Comparison of ENCODE assay signal across 8 mouse cellular contexts in genomic region chr16:30064613-30065012, GRCm38 (mm10). TPM values are rescaled to one million over a fixed set of nuclear protein-coding genes. Genes with fewer than 3 reads are reported as not detected.
DNase-seq lines count a peak whose midpoint lies in the region; ATAC-seq lines count a peak whose summit lies in the region.

No protein-coding gene starts in this region.

- H3K4me1 ChIP-seq in kidney, embryonic 15.5 days: peaks cover 62% of the 10 kb centered on the region
- H3K4me1 ChIP-seq in embryonic facial prominence, embryonic 10.5 days: peaks cover 85% of the 10 kb centered on the region
- peaks cover 65% of the 10 kb centered on the region for H3K4me1 ChIP-seq in hindbrain, embryonic 12.5 days
- peaks cover 68% of the 10 kb centered on the region for H3K4me1 ChIP-seq in midbrain, embryonic 13.5 days (replicated peaks)

- no peak for DNase-seq in kidney, postnatal 36 days
- no peak for DNase-seq in embryonic facial prominence, embryonic 10.5 days (ENCODE audit: low spot score)
- no peak for DNase-seq in retina, embryonic 14.5 days (ENCODE audit: low spot score)
- no peak for DNase-seq in yolk sac, embryonic 10.5 days (ENCODE audit: low spot score)
- no peak for DNase-seq in spleen, adult 12 weeks (ENCODE audit: low spot score)

- no peak for ATAC-seq in kidney, embryonic 15.5 days (replicated peaks; ENCODE audit: low FRiP score)
- no peak for ATAC-seq in hindbrain, embryonic 12.5 days (ENCODE audit: low FRiP score)
- no peak for ATAC-seq in midbrain, embryonic 13.5 days

- 1% methylated on average over 8 of the region's 8 CpGs for WGBS in kidney, embryonic 15.5 days
- WGBS in embryonic facial prominence, embryonic 10.5 days: under 1% methylated on average over 8 of the region's 8 CpGs
- 0% methylated on average over 8 of the region's 8 CpGs for WGBS in hindbrain, embryonic 12.5 days
- under 1% methylated on average over 8 of the region's 8 CpGs for WGBS in midbrain, embryonic 13.5 days

- H3K27ac ChIP-seq in kidney, embryonic 15.5 days: peak overlapping the region; percentile 98
- peak overlapping the region; percentile 99 for H3K27ac ChIP-seq in embryonic facial prominence, embryonic 10.5 days (replicated peaks)
- peak overlapping the region; percentile 91 for H3K27ac ChIP-seq in hindbrain, embryonic 12.5 days
- H3K27ac ChIP-seq in midbrain, embryonic 13.5 days: peak overlapping the region; percentile 85

- peak overlapping the region; percentile 57 for H3K4me3 ChIP-seq in kidney, embryonic 15.5 days (replicated peaks)
- H3K4me3 ChIP-seq in embryonic facial prominence, embryonic 10.5 days: peak overlapping the region; percentile 67
- H3K4me3 ChIP-seq in hindbrain, embryonic 12.5 days: peak overlapping the region; percentile 55
- H3K4me3 ChIP-seq in midbrain, embryonic 13.5 days (replicated peaks): peak overlapping the region; percentile 65

- H3K4me2 ChIP-seq in kidney, embryonic 15.5 days: peak overlapping the region; percentile 91
- H3K4me2 ChIP-seq in hindbrain, embryonic 12.5 days (replicated peaks): peak overlapping the region; percentile 95
- peak overlapping the region; percentile 99 for H3K4me2 ChIP-seq in midbrain, embryonic 13.5 days (replicated peaks)

- H3K36me3 ChIP-seq in kidney, embryonic 15.5 days: no peaks in the 10 kb centered on the region
- H3K36me3 ChIP-seq in embryonic facial prominence, embryonic 10.5 days (replicated peaks): peaks cover 7% of the 10 kb centered on the region; the same call in 1 of the 2 replicates
- H3K36me3 ChIP-seq in hindbrain, embryonic 12.5 days: no peaks in the 10 kb centered on the region
- H3K36me3 ChIP-seq in midbrain, embryonic 13.5 days: no peaks in the 10 kb centered on the region

- no peaks in the 10 kb centered on the region for H3K9me3 ChIP-seq in kidney, embryonic 15.5 days (replicated peaks)
- H3K9me3 ChIP-seq in embryonic facial prominence, embryonic 10.5 days: no peaks in the 10 kb centered on the region
- H3K9me3 ChIP-seq in hindbrain, embryonic 12.5 days (replicated peaks): no peaks in the 10 kb centered on the region
- no peaks in the 10 kb centered on the region for H3K9me3 ChIP-seq in midbrain, embryonic 13.5 days

- peak overlapping the region; percentile 71 for H3K9ac ChIP-seq in kidney, embryonic 15.5 days
- H3K9ac ChIP-seq in hindbrain, embryonic 12.5 days: peak overlapping the region; percentile 76; the same call in 1 of the 2 replicates
- peak overlapping the region; percentile 76 for H3K9ac ChIP-seq in midbrain, embryonic 13.5 days (replicated peaks)

- H3K27me3 ChIP-seq in kidney, embryonic 15.5 days: no peaks in the 10 kb centered on the region
- peaks cover 31% of the 10 kb centered on the region for H3K27me3 ChIP-seq in embryonic facial prominence, embryonic 10.5 days (replicated peaks; ENCODE audit: low read depth, poor library complexity, severe bottlenecking)
- H3K27me3 ChIP-seq in hindbrain, embryonic 12.5 days: peaks cover 53% of the 10 kb centered on the region
- peaks cover 71% of the 10 kb centered on the region for H3K27me3 ChIP-seq in midbrain, embryonic 13.5 days

RNA-seq across cellular contexts. Expression of gene Hes1, which starts 0.4 kb away (rescaled TPM):
- 57.4 and 63.3 TPM in 2 replicates for polyA plus RNA-seq in kidney, embryonic 15.5 days (2015; fragmentation: Nextera tagmentation; extraction: Ambion mirVana)
- 43.3 and 47.2 TPM in 2 replicates for polyA plus RNA-seq in embryonic facial prominence, embryonic 10.5 days (2016; fragmentation: Nextera tagmentation; extraction: Ambion mirVana)
- 39.5 and 40.3 TPM in 2 replicates for polyA plus RNA-seq in hindbrain, embryonic 12.5 days (2016; fragmentation: Nextera tagmentation; extraction: Ambion mirVana)
- 14.1 and 19.7 TPM in 2 replicates for polyA plus RNA-seq in midbrain, embryonic 13.5 days (2015; fragmentation: Nextera tagmentation; extraction: Ambion mirVana)
